Mouse (Mus musculus) embryonic facial prominence, embryonic 11.5 days (tissue): ENCODE data around the gene Col25a1. TPM values are rescaled to one million over a fixed set of nuclear protein-coding genes. Genes with fewer than 3 reads are reported as not detected.
A peak's percentile ranks its signal among the peaks of the same experiment; 100 is the strongest.

Experiments used
- ATAC-seq: fragments of 200-750 bp; cut with Nextera tagmentation; replicated peaks from 2 replicates; pipeline ENCODE4 v1.8.0; 2017; ENCODE audit warnings: low read depth; ENCODE audit not compliant: insufficient number of reproducible peaks, low FRiP score, low TSS enrichment
- DNase-seq: peaks from one replicate; pipeline ENCODE4 v3.0.0-alpha.2; 2015; ENCODE audit warnings: low spot score
- H3K27ac ChIP-seq: fragments of 300-500 bp; sonication (generic); replicated peaks from 2 replicates; pipeline ENCODE4 v1.5.1; 2014; ENCODE audit warnings: mild to moderate bottlenecking, low read depth, low read length, control low read depth
- H3K27me3 ChIP-seq: fragments of 300-500 bp; sonication (generic); 2 replicates; pipeline ENCODE4 v1.6.1; 2014; ENCODE audit warnings: mild to moderate bottlenecking, low read length, moderate library complexity, mixed read lengths; ENCODE audit not compliant: control insufficient read depth, insufficient read depth
- H3K36me3 ChIP-seq: fragments of 300-500 bp; sonication (generic); replicated peaks from 2 replicates; pipeline ENCODE4 v1.6.1; 2014; ENCODE audit warnings: low read depth, mild to moderate bottlenecking, low read length, moderate library complexity, mixed read lengths; ENCODE audit not compliant: control insufficient read depth, insufficient read depth
- H3K4me1 ChIP-seq: fragments of 300-500 bp; sonication (generic); 2 replicates; pipeline ENCODE4 v1.6.1; 2014; ENCODE audit warnings: low read length, mixed read lengths; ENCODE audit not compliant: control insufficient read depth, insufficient read depth
- H3K4me2 ChIP-seq: fragments of 300-500 bp; sonication (generic); 2 replicates; pipeline ENCODE4 v1.6.1; 2014; ENCODE audit warnings: low read depth, mild to moderate bottlenecking, control low read depth, low read length, moderate library complexity
- H3K4me3 ChIP-seq: fragments of 300-500 bp; sonication (generic); 2 replicates; pipeline ENCODE4 v1.5.1; 2014; ENCODE audit warnings: low read depth, low read length, control low read depth
- H3K9ac ChIP-seq: fragments of 300-500 bp; sonication (generic); replicated peaks from 2 replicates; pipeline ENCODE4 v1.6.1; 2014; ENCODE audit warnings: mild to moderate bottlenecking, control low read depth, low read length
- H3K9me3 ChIP-seq: fragments of 300-500 bp; sonication (generic); replicated peaks from 2 replicates; pipeline ENCODE4 v1.6.1; 2016; ENCODE audit warnings: mild to moderate bottlenecking, low read length, inconsistent platforms, mixed read lengths; ENCODE audit not compliant: control insufficient read depth
- WGBS: fragments of 180-500 bp; shearing (Covaris S2); extraction: QIAGEN DNeasy Blood & Tissue Kit; methylation state at CpG from one replicate; pipeline ENCODE4 v1.1.7; 2014; 5-methylcytosine and 5-hydroxymethylcytosine counted together
- polyA plus RNA-seq: library from polyadenylated mRNA; unstranded; fragments of >200 nt; fragmentation: Nextera tagmentation; extraction: Ambion mirVana; gene quantifications from 2 replicates; pipeline ENCODE4 v1.2.1, GENCODE M21; 2014

The Col25a1 gene
- polyA plus RNA-seq, 1 experiment from 2014 or later, result 11.1 TPM

GRCm38 (mm10) chr3:130617439-130617898 is 486.2 kb downstream of the Col25a1 start, which contains the start of gene Etnppl:
Gene Etnppl (plus strand): TSS chr3:130617448.
- ATAC-seq, result peak; percentile 59; the same call in 1 of the 2 replicates
- WGBS, result 5% methylated on average over 10 of the region's 10 CpGs

DNA sequence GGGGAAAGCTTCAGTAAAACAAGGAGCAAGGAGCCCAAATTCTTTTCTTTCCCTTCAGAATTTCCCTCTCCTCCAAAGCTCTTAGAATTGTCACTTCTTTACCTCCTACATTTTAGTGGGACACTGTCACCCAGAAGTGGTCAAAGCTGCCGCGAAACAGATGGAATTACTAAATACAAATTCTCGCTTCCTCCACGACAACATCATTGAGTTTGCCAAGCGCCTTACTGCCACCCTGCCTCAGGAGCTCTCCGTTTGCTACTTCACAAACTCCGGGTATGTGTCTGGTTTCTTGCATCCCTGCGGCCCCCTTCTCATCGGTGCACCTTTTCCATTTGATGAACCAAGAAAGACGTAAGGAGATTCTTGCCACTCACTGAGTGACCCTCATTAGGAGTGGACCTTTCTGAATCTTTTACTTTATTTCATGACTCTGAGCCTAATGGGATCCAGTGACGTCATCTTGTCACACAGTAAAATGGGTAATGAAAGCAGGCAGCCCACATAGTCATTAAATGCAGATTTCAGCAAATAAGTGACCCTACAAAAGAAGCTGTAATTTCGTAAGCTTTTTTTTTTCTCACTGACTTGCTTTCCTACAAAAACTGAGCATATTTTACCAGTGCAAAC is 489.3 kb downstream of the Col25a1 start:
- H3K4me3 ChIP-seq, result no peak overlapping the region
- no peaks in the 10 kb centered on the region for H3K36me3 ChIP-seq
- no peak overlapping the region for H3K27ac ChIP-seq
- 0 out of 2 replicates have a peak, but pooled peaks cover 3% of the 10 kb centered on the region for H3K4me1 ChIP-seq
- H3K4me2 ChIP-seq, result no peak overlapping the region
- no peak overlapping the region for H3K9ac ChIP-seq
- WGBS, result 68% methylated on average over 12 of the region's 12 CpGs
- no peak for DNase-seq
- no peaks in the 10 kb centered on the region for H3K9me3 ChIP-seq
- ATAC-seq, result no peak
- no peaks in the 10 kb centered on the region for H3K27me3 ChIP-seq

More at GRCm38 (mm10) chr3:130617439-130617898, 486.2 kb downstream of the Col25a1 start, which contains the start of gene Etnppl:
- Histone ChIP-seq H3K27ac (no peak within 1 kb of the TSS), H3K4me1 (0 out of 2 replicates have a peak, but pooled peaks cover 3% of the 10 kb centered on the region), H3K4me3 (no peak within 1 kb of the TSS), H3K27me3 (no peaks in the 10 kb centered on the region), H3K9ac (no peak within 1 kb of the TSS), H3K9me3 (no peaks in the 10 kb centered on the region), H3K4me2 (peak within 1 kb of the TSS; percentile 42), H3K36me3 (no peaks in the 10 kb centered on the region)
- peak; percentile 65 for DNase-seq

DNA sequence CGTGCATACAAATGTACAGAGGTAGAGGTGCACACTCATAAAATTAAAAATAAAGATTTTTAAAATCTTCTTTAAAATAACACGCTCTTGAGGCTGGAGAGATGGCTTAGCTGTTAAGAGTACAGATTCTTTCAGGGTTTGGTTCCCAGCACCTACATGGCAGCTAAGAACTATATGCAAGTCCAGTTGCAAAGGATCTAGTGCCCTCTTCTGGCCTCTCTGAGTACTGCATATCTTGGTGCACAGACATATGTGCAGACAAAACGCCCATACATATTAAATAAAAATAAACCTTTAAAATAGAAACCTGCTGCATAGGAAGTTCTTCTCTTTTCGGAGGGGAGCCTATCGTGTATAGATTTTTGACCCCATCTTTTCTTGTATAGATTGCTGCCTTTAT is 497.1 kb downstream of the Col25a1 start:
- ATAC-seq, result no peak
- 89% methylated on average over 5 of the region's 5 CpGs for WGBS
- Histone ChIP-seq H3K27me3 (no peaks in the 10 kb centered on the region), H3K4me1 (no peaks in the 10 kb centered on the region), H3K9me3 (no peaks in the 10 kb centered on the region), H3K9ac (no peak overlapping the region), H3K27ac (no peak overlapping the region), H3K4me2 (no peak overlapping the region), H3K4me3 (no peak overlapping the region), H3K36me3 (no peaks in the 10 kb centered on the region)
- no peak for DNase-seq

DNA sequence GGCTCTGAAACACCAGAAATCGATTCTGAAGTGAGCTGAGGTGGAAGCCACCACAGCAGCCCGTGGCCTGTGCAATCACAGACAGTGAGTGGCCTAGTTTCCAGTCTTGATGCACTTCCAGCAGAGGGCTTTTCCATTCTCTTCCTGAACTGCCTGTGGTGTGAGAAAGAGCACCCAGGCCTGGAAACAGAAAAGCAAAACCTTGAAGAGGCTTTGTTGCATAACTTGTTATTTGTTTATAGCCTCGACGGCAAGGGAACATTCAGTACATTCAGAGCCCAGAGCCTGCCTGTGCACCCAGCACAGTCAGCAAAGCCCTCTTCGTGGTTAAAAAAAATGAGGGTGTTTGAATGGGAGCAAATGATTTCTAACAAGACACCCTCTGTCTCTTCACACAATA is 502.6 kb downstream of the Col25a1 start:
- Histone ChIP-seq H3K4me1 (no peaks in the 10 kb centered on the region), H3K27me3 (no peaks in the 10 kb centered on the region), H3K9me3 (no peaks in the 10 kb centered on the region), H3K4me3 (no peak overlapping the region), H3K36me3 (no peaks in the 10 kb centered on the region), H3K4me2 (no peak overlapping the region), H3K27ac (no peak overlapping the region), H3K9ac (no peak overlapping the region)
- WGBS, result 79% methylated on average over 5 of the region's 5 CpGs
- ATAC-seq, result no peak
- DNase-seq, result no peak

DNA sequence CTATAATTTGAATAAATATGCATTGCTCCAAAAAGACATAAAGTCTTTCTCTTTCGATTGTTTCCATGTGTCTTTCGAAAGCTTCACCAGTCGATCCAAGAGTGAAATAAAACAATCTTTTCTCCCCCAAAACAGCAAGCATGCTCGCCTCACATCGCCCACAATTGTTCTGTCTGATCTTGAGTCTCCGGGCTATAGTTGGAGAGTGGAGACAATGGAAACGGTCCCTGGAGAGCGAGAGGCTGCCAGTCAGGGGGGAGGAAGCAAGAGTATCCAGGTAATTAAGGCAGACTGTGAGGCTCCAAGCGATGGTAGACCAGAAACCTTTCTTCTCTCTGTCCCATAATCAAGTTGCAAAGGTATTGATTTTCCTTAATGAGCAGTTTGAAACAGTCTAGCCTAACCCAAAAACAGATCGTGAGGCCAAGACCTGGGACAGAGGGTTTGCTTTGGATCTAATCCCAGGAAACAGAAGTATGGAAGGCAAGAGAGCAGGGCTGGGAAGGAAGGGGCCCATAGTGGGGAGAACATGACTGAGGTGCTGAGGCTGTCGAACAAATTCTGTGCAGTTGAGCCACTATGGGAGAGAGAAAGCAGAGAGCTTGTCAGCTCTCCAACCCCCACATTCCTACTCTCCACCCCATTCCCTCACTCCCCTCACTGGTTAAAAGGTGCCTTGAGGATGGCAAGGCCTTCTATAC is 515.0 kb downstream of the Col25a1 start:
- no peak for ATAC-seq
- Histone ChIP-seq H3K9me3 (no peaks in the 10 kb centered on the region), H3K4me1 (no peaks in the 10 kb centered on the region), H3K36me3 (no peaks in the 10 kb centered on the region), H3K4me3 (no peak overlapping the region), H3K9ac (no peak overlapping the region), H3K27me3 (no peaks in the 10 kb centered on the region), H3K27ac (no peak overlapping the region), H3K4me2 (no peak overlapping the region)
- WGBS, result 69% methylated on average over 11 of the region's 11 CpGs
- DNase-seq, result no peak

Other genes starting within 250 kb of the Col25a1 start
- gene Casp6, start 230.1 kb upstream of the Col25a1 start, polyA plus RNA-seq, result 111 and 119 TPM in 2 replicates
- 1.6 and 1.7 TPM in 2 replicates for gene Mcub, start 161.3 kb upstream of the Col25a1 start, polyA plus RNA-seq
- 24.8 and 33.1 TPM in 2 replicates for gene Sec24b, start 69.9 kb upstream of the Col25a1 start, polyA plus RNA-seq